Comparison of ENCODE assay signal across 15 mouse cellular contexts in the genomic region with DNA sequence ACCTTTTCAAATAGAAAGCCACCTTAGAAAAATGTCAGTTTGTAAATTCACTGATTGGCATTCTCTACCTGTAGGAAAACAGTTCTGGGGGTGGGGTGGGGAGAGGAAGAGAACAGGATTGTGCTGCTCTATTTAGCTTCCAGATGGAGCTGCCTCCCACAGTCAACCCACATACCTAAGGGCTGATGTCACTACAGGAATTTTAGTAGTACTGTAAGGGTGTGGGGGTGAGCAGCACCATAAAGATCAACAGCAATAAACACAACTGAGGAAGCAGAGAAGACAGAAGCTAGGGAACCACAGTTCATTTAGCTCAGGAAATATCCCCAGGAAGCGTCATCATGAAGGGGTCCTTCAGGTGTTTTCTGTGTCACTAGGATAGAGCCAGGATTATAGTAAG.
DNase-seq lines count a peak whose midpoint lies in the region; ATAC-seq and TF ChIP-seq lines count a peak whose summit lies in the region.
"Had no signal": no experiment of that assay in that cellular context is flagged by ENCODE, and none has a peak within 500 bp of the region (broad histone marks: within the 10 kb centered on the region; RNA-seq: fewer than 3 reads in every experiment).

No protein-coding gene starts in this region.

- H3K27ac ChIP-seq in heart, postnatal 0 days (ENCODE audit: low read depth) = peak overlapping the region; percentile 7
- H3K27ac ChIP-seq: lung, embryonic 15.5 days; midbrain, embryonic 12.5 days; neural tube, embryonic 13.5 days had no signal

- 36% methylated on average over 1 of the region's 1 CpGs for WGBS in heart, postnatal 0 days

- H3K27me3 ChIP-seq in heart, postnatal 0 days (ENCODE audit: control insufficient read depth, insufficient read depth, low read length) = no peaks in the 10 kb centered on the region
- H3K27me3 ChIP-seq: lung, embryonic 15.5 days; midbrain, embryonic 12.5 days; neural tube, embryonic 13.5 days had no signal

- no peaks in the 10 kb centered on the region for H3K36me3 ChIP-seq in heart, postnatal 0 days (replicated peaks; ENCODE audit: control insufficient read depth, insufficient read depth, low read length)
- H3K36me3 ChIP-seq: lung, embryonic 15.5 days; midbrain, embryonic 12.5 days; neural tube, embryonic 13.5 days had no signal

- H3K9me3 ChIP-seq in heart, postnatal 0 days (replicated peaks; ENCODE audit: control insufficient read depth, low read length) = no peaks in the 10 kb centered on the region
- H3K9me3 ChIP-seq: lung, embryonic 15.5 days; midbrain, embryonic 12.5 days; neural tube, embryonic 13.5 days had no signal

- no peak overlapping the region for H3K9ac ChIP-seq in heart, postnatal 0 days (replicated peaks; ENCODE audit: low read depth, low read length)
- H3K9ac ChIP-seq: lung, embryonic 15.5 days; midbrain, embryonic 12.5 days; neural tube, embryonic 13.5 days had no signal

- no peak for DNase-seq in cerebellum, adult 18-20 months
- peak; percentile 10 for DNase-seq in heart, postnatal 0 days (ENCODE audit: low spot score)
- no peak for DNase-seq in heart, postnatal 36 days
- DNase-seq in right cerebral cortex, adult 18-20 months = peak; percentile 60
- no peak for DNase-seq in right cerebral cortex, postnatal 10 days (ENCODE audit: low spot score in 2 of 2)
- DNase-seq in right cerebral cortex, postnatal 36 days (ENCODE audit: low spot score in 2 of 2) = peak; percentile 16 to 64
- no peak for DNase-seq in thymus, postnatal 25 days
- DNase-seq: cerebellum, adult 9-11 months; gastrocnemius, postnatal 25 days; kidney, adult 11 months; thymus, postnatal 36 days had no signal

- intact Hi-C loops in heart, postnatal 36 days (cut with DNase I) = no loop called here

- no peak for TF ChIP-seq EP300 in heart, postnatal 0 days (IDR thresholded peaks at IDR 0.05; ENCODE audit: low read depth)

- peaks cover 16% of the 10 kb centered on the region for H3K4me1 ChIP-seq in heart, postnatal 0 days (ENCODE audit: control insufficient read depth, insufficient read depth)
- H3K4me1 ChIP-seq: midbrain, embryonic 12.5 days; neural tube, embryonic 13.5 days had no signal

- peak; percentile 71 for ATAC-seq in cerebellum, adult (ENCODE audit: insufficient number of reproducible peaks, low FRiP score, low TSS enrichment)
- peak; percentile 92 for ATAC-seq in heart, postnatal 0 days (ENCODE audit: insufficient read depth, low read depth)

- no peak overlapping the region for H3K4me3 ChIP-seq in heart, postnatal 0 days (ENCODE audit: low read depth, low read length)
- H3K4me3 ChIP-seq: lung, embryonic 15.5 days; midbrain, embryonic 12.5 days; neural tube, embryonic 13.5 days had no signal

- no peak overlapping the region for H3K4me2 ChIP-seq in heart, postnatal 0 days (ENCODE audit: low read depth, low read length)
- H3K4me2 ChIP-seq: lung, embryonic 15.5 days; midbrain, embryonic 12.5 days; neural tube, embryonic 13.5 days had no signal

- TF ChIP-seq CTCF in heart, postnatal 0 days (IDR thresholded peaks at IDR 0.05; ENCODE audit: low read depth) = no peak

Comparison
In these comparisons a context has a peak if more than half of its experiments do, and no peak if none do; other contexts are left out.
1. DNase-seq: peak in heart, postnatal 0 days (single experiment), right cerebral cortex, adult 18-20 months (single experiment) and right cerebral cortex, postnatal 36 days (2 of 2); none in cerebellum, adult 18-20 months (0 of 2), heart, postnatal 36 days (0 of 2), right cerebral cortex, postnatal 10 days (0 of 2) and thymus, postnatal 25 days (single experiment).